Mouse (Mus musculus): Measurements from ENCODE around the gene Galnt9.

The Galnt9 gene

DNA sequence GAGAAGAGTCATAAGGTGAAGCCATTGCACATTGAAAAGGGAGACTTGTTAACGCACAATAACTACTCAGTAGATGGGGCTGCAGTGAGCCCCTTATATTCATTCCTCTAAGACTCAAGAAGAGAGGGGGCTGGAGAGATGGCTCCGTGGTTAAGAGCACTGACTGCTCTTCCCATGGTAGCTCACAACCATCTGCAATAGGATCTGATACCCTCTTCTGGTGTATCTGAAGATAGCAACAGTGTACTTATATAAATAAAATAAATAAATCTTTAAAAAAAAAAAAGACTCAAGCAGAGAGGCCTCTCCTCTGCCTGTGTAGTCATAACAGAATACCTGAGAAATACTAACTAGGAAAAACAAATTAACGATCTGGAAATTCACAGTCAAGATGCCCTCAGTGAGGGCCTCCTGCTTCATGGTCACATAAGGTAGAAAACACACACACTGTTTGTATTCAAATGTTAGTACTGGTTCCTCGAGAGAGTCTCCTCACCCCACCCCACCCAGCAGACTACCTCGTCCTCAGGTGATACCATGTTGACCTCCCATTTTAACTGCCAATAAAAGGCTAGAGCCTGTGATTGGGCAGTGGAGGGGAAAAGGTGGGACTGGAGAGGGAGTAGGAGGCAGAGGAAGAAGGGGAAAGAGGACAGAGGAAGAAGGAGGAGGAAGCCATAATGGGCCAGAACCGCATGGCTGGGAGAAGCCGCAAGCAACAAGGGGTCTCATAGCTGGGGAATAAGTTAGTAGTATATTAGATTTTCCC, 94.3 kb downstream of the Galnt9 start:
- no peak for DNase-seq

DNA sequence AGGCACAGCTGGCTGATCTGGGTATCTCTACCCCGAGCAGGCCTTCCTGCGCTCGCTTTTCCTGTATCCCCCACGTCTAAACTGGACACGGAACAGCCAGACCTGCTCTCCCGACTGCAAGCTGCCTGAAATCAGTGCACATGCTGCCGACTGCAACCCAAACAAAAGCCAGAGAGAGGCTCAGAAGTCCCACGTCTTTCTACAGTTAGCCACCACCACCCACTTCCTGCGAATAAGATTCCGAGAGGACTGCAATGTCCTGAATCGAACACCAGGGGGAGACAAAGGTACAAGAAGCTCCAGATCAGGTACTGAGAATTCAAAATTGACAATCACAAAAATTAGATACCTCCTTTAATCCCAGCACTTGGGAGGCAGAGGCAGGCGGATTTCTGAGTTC, 95.3 kb downstream of the Galnt9 start:
- peak; percentile 70 to 80 for DNase-seq

DNA sequence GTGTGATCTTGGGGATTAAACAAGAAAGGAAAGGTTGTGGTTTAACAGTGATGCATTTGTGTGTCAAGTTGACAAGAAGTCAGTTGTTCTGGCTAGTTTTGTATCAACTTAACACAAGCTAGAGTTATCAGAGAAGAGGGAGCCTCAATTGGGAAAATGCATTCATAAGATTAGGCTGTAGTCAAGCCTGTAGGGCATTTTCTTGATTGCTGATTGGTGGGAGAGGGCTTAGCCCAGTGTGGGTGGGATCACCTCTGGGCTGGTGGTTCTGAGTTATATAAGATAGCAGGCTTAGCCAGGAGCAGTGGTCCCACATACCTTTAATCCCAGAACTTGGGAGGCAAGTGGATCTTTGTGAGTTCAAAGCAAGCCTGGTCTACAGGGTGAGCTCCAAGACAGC, 102.2 kb downstream of the Galnt9 start:
- no peak for DNase-seq

DNA sequence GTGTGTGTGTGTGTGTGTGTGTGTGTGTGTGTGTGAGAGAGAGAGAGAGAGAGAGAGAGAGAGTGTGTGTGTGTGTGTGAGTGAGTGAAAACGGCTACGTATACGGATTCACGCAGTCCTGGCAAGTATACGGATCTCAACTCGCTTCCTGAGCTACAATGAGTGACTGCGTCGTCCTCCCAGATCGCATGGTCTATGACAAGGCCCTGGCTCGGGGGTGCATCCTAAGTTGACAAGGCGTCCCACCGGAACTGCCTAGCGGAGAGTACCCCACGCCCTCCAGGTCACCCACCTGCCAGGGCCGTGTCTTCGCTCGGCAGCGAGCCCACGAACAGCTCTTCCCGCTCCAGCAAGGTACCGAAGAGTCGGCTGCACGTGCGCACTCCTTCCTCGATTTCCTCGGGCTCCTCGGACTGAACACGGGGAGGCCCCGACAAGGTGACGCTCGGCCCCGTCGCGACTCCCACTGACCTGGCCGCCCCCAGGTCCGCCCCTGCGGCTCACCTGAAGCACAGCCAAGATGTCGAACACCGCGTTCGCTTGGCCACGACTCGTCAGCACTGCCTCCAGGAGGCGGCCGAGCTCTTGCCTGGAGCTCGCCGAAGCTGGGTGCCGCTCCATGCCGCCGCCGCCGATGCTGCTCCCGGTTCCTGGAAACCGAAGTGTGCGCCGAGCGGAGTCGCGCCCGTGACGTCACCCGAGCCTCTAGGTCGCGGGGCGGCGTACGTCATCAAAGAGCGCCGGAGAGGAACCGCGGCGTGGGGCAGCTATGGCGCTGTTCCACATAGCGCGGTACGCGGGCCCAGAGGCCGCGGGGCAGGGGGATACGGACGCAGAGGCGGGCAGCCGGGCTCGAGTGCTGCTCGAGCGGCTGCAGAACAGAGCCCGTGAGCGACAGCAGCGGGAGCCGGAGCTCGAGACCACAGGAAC, 108.8 kb downstream of the Galnt9 start, which contains the start of the genes Noc4l and Ddx51:
TSS of gene Noc4l (minus strand) at position 699 of the 930 bp plus-strand sequence.
TSS of gene Ddx51 (plus strand) at position 733 of the 930 bp plus-strand sequence.
- peak; percentile 97 to 98 for DNase-seq

DNA sequence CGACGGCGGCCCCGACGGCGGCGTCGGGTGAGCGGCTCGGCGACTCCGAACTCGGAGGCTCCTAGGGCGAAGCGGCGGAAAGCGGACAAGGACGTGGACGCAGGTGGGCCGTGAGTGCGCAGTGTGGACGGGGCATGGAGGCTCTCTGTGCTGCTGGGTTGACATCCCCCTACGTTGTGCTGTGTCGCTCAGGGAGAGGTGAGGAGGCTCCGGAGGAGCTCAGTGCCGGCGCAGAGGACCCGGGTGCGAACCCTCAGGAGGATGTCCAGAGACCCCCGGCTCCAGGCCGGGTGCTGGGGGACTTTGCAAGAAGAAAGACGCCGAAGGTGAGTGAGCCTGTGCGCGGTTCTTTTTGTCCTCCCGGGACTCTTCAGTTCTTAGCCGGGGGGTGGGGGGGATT, 109.5 kb downstream of the Galnt9 start:
- no peak for DNase-seq

DNA sequence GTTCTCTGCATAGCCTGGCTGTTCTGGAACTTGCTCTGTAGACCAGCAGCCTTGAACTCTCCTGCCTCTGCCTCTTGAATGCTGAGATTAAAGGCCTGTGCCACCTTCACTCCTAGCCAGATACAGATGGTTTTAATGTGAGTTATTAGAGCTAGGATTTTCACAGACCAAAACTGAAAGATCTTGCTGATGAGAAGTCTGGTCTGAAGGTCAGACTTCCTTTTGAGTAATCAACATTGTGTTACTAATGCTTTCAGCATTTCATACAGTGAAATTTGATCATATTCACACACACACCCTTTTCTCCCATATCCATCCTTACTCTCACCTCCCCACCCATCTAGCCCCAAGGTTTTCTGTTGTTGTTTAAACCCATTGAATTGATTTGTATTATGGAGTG, 115.5 kb downstream of the Galnt9 start:
- no peak for DNase-seq

DNA sequence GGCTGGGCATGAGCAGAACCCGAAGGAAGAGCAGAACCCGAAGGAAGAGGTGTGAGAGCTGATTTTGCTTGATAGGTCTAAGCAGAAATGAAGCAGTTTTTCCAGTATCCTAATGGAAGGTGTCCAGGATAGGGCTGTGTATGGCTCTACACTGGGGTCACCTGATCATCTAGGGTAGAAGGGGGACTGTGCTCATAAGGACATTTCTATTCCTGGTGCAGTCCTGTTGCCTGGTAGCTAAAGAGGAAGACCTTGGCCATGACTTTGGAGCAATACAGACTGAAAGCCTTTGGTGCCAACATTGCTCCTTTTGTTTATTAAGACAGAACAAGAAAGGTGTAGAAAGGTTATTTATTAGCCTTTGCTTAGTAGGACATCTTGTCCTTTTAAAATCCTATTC, 119.9 kb downstream of the Galnt9 start:
- DNase-seq, result no peak

DNA sequence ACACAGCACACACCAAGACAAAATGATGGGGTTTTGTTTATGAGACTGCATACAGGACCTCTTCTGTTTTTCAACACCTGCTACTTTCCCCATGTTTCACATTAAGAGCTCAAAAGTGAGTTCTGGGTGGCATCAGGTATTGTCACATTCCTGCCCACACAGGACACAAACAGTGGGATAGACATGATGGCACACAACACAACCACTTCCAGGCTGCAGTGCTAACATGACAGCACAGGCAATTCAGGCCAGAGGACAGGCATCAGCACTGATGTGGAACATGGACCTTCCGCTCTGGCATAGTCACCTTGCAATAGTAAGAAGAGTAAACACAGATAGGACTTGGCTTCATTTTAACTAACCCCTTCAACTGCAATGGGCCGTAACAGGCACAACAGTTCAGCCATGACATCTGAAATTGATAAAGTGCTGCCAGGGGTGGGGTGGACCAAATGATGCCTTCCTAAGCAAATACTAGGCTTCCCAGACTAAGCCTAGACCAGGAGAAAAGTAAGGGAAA, 120.7 kb downstream of the Galnt9 start:
- no peak for DNase-seq

DNA sequence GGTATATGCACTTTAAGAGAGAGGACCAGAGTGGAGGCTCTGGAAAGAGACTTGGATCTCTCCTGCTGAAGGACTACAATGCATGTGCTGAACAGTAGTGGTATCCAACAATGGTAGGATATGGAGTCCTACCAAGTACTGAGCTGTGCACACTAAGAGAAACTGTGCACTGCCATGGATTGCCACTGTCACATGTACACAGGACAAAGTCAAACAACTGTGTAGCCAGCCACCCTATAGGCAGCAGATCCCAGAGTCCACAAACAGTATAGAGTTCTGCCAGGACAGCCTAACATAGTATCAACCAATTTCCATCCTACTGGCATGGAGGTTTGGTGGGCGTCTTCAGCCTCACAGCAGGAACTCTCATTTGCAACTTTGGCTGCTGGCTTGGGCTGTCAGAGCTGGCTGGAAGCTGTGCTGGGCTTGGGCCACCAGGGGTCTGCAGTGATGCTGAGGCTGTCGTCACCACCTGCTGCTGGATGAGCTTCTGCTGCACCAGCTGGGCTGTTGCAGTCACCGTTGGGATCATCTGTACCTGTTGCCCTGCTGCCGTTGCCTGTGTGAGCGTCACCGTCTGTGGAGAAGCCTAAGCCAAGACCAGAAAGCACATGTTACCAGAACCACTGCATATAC, 121.4 kb downstream of the Galnt9 start:
- DNase-seq, result no peak

All from kidney, postnatal 25 days (tissue).